Mouse (Mus musculus) ZHBTc4 (cell line): Measurements from ENCODE around the gene Stxbp3.

Experiments used
- DNase-seq: peaks from one replicate; pipeline ENCODE4 v3.0.0-alpha.2; 2011; ENCODE audit warnings: low read depth, low spot score

The Stxbp3 gene

DNA sequence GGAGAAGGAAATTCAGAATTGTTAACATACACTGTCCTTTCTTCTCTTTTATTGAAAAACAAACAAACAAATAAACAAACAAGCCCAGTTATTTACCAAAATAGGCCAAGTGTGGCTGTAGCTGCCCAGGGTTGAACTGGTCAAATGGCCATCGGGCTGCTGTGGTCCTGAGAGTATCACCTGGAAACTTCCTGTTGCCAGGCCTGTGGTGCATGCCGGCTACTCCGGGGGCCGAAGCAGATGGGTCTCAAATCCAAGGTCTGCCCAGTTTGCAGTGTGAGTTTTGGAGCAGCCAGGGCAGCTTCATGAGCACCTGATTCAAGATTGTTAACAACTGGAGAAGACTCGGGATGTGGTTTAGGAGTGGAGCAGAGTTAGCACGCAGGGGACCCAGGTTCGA, 74.8 kb downstream of the Stxbp3 start:
- no peak for DNase-seq

DNA sequence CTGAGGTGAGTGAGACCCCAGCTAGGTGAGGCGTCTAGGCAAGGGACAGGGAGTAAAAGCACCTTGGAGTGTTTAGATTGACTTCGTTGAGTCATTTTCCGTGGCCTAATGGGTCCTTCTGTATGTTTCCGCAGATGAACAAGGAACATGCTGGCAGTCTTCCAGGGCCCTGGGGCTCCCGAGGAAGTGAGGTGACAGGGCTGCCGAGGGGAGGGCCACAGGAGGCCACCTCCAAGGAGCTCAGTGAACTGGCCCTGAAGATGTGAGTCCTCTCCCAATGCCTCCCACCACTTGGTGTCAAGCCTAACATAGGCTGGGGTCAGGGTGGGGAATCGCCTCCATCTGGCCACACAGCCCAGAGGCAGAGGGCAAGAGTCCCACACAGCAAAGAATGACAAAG, 75.3 kb downstream of the Stxbp3 start:
- DNase-seq = no peak

- DNase-seq = no peak
Observed at GRCm38 (mm10) chr3:108763691-108764090, 76.6 kb downstream of the Stxbp3 start.

- DNase-seq = no peak
Observed at GRCm38 (mm10) chr3:108762597-108763111, 77.7 kb downstream of the Stxbp3 start.

GRCm38 (mm10) chr3:108759566-108760420, 80.5 kb downstream of the Stxbp3 start:
- DNase-seq = no peak

DNA sequence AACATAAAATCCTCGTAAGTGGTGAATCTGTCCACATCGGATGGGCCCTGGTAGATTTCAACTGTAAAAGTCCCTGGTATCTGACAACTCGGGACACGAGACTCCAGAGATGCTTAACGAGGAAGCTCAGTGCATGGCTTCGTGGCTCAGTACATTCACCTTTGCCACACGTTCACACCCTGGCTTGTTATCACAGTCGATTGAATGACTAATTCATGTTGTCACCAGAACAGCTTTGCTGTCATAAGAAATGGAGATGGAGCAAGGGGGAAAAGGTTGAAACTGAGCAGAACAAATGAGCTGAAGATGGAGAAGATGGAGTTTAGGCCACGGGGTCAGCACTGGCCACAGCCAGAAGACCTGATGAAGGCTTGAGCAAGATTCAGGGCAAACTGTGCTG, 82.8 kb downstream of the Stxbp3 start:
- DNase-seq = no peak

- no peak for DNase-seq
Observed at GRCm38 (mm10) chr3:108756131-108756530, 84.2 kb downstream of the Stxbp3 start.

DNA sequence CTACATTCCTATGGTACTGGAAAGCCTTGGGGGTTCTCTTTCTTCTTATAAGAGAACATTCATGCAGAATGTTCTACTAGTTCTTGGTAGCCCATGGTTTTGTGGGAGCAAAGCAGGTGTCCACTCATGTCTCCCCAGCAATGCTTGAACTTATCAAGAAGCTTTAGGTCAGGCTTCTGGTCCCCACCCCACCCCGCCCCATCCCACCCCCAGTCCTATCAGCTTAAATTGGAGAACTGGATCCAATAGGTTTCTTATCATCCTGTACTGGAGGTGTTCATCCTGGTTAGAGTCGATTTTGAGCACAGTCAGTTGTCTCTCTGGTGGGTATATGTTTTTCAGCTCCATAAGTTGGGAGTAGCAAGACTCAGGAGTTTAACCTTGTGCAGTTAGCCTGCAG, 84.8 kb downstream of the Stxbp3 start:
- DNase-seq = no peak

- DNase-seq = no peak
Observed at GRCm38 (mm10) chr3:108754541-108754940, 85.8 kb downstream of the Stxbp3 start.

GRCm38 (mm10) chr3:108751691-108752090, 88.6 kb downstream of the Stxbp3 start:
- DNase-seq = no peak

DNA sequence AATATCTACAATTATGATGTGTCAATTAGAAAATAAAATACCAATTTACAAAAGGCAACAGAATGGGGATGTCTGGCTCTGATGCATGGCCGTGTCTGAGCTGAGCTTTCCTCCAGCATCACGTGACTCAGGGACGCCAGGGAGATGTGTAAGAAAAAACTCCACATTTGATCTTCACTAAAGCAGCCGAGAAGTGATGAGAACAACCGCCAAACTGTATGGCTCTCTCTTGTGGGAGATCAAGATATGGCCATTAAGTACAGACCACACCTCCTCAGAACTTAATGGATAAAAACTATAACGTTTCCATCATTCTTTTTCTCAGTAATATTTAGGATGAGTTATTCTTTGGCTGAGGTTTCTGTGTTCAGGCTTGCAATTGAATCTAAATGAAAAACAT, 89.3 kb downstream of the Stxbp3 start:
- no peak for DNase-seq

GRCm38 (mm10) chr3:108744060-108744459, 96.3 kb downstream of the Stxbp3 start:
- DNase-seq = no peak
